Mouse (Mus musculus) stomach, embryonic 14.5 days (tissue): Measurements from ENCODE around the gene Naif1. TPM values are rescaled to one million over a fixed set of nuclear protein-coding genes. Genes with fewer than 3 reads are reported as not detected.

Source experiments
- ATAC-seq: fragments of 200-750 bp; cut with Nextera tagmentation; 2 replicates; pipeline ENCODE4 v1.8.0; 2017; ENCODE audit warnings: low read depth, moderate TSS enrichment; ENCODE audit not compliant: insufficient number of reproducible peaks, insufficient read depth, low FRiP score
- H3K27ac ChIP-seq: fragments of 300-500 bp; sonication (generic); 2 replicates; pipeline ENCODE4 v1.5.1; 2014; ENCODE audit warnings: mild to moderate bottlenecking, low read length, moderate library complexity, mixed read lengths
- H3K27me3 ChIP-seq: fragments of 300-500 bp; sonication (generic); 2 replicates; pipeline ENCODE4 v1.6.1; 2014; ENCODE audit warnings: low read length, control low read depth, mixed read lengths; ENCODE audit not compliant: control insufficient read depth, insufficient read depth
- H3K36me3 ChIP-seq: fragments of 300-500 bp; sonication (generic); 2 replicates; pipeline ENCODE4 v1.6.1; 2014; ENCODE audit warnings: mild to moderate bottlenecking, control low read depth, low read length, moderate library complexity, mixed read lengths; ENCODE audit not compliant: control insufficient read depth, insufficient read depth
- H3K4me1 ChIP-seq: fragments of 300-500 bp; sonication (generic); 2 replicates; pipeline ENCODE4 v1.6.1; 2014; ENCODE audit warnings: low read length, control low read depth, mixed read lengths; ENCODE audit not compliant: control insufficient read depth, insufficient read depth
- H3K4me2 ChIP-seq: fragments of 300-500 bp; sonication (generic); replicated peaks from 2 replicates; pipeline ENCODE4 v1.6.1; 2014; ENCODE audit warnings: low read depth, low read length, control low read depth
- H3K4me3 ChIP-seq: fragments of 300-500 bp; sonication (generic); 2 replicates; pipeline ENCODE4 v1.5.1; 2014; ENCODE audit warnings: low read depth, low read length, control low read depth
- H3K9ac ChIP-seq: fragments of 300-500 bp; sonication (generic); replicated peaks from 2 replicates; pipeline ENCODE4 v1.6.1; 2014; ENCODE audit warnings: low read depth, mild to moderate bottlenecking, control low read depth, low read length, moderate library complexity, mixed read lengths
- H3K9me3 ChIP-seq: fragments of 300-500 bp; sonication (generic); 2 replicates; pipeline ENCODE4 v1.6.1; 2016; ENCODE audit warnings: low read depth, low read length, control low read depth; ENCODE audit not compliant: control insufficient read depth
- WGBS: fragments of 180-500 bp; shearing (Covaris S2); extraction: QIAGEN DNeasy Blood & Tissue Kit; methylation state at CpG from one replicate; pipeline ENCODE4 v1.1.7; 2014; 5-methylcytosine and 5-hydroxymethylcytosine counted together
- polyA plus RNA-seq: library from polyadenylated mRNA; unstranded; fragments of >200 nt; fragmentation: Nextera tagmentation; extraction: Ambion mirVana; gene quantifications from 2 replicates; pipeline ENCODE4 v1.2.1, GENCODE M21; 2014

The Naif1 gene
- polyA plus RNA-seq, 1 experiment from 2014 or later, result 5.6 TPM

DNA sequence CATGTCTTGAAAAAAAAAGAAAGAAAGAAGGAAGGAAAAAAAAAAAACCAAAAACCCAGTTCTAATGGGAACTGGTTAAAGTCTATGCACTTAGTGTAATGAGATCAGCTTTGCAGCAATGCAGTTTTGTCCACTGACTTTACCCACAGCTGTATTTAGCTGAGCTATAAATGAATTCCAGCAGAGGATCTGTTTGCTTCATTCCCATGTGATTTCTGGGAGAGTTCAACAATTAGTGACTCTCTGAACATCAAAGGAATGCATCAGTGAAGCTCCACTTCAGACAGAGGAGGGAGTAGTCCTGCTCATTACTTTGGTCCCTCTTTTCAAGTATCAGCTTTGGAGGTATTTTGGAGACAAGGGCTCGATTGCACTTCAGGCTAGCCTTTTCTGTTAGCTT, 4.7 kb upstream of the Naif1 start:
- 74% methylated on average over 1 of the region's 1 CpGs for WGBS
- Histone ChIP-seq H3K27ac (no peak overlapping the region), H3K9ac (no peak overlapping the region), H3K9me3 (no peaks in the 10 kb centered on the region), H3K4me1 (peaks cover 8% of the 10 kb centered on the region), H3K4me3 (no peak overlapping the region), H3K4me2 (no peak overlapping the region), H3K36me3 (no peaks in the 10 kb centered on the region), H3K27me3 (no peaks in the 10 kb centered on the region)
- no peak for ATAC-seq

DNA sequence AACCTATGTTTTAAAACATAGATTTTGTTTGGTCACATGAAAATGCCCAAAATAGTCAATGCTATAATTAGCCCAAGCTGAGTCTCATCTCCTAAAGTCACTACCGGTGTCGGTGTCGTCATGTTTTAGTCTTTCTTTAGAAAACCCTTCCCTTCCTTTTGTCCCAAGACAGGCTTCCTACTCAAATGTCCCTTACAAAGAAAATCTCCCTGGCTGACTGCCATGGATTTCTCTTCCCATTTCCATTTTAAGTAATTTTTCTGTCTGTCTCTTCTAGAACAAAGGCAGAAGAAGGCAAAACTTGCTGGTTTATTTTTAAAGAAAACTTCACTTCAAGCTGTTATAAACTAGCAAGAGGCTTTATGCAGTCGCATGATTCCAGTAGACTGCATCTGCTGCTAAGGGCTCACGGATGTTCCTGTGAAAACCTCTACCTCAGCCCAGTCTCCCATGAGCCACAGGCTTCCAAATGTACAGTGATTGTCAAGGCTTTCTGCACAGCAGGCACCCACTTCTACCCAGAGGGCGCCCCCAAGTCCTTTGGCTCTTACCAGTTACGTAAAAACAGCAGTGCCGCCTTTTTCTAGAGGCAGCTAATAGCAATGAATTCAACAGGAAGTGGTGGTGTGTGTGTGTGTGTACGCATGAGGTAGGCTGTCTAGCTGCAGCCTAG, 2.9 kb upstream of the Naif1 start:
- H3K9ac ChIP-seq, result no peak overlapping the region
- H3K27me3 ChIP-seq, result no peaks in the 10 kb centered on the region
- H3K4me2 ChIP-seq, result peak overlapping the region; percentile 14; the same call in 1 of the 2 replicates
- ATAC-seq, result no peak
- no peaks in the 10 kb centered on the region for H3K9me3 ChIP-seq
- WGBS, result 49% methylated on average over 9 of the region's 9 CpGs
- no peak overlapping the region for H3K4me3 ChIP-seq
- peaks cover 10% of the 10 kb centered on the region for H3K4me1 ChIP-seq
- peak overlapping the region; percentile 86 for H3K27ac ChIP-seq
- no peaks in the 10 kb centered on the region for H3K36me3 ChIP-seq

GRCm38 (mm10) chr2:32448480-32448879, 1.8 kb upstream of the Naif1 start:
- no peaks in the 10 kb centered on the region for H3K36me3 ChIP-seq
- H3K27me3 ChIP-seq, result no peaks in the 10 kb centered on the region
- H3K4me3 ChIP-seq, result no peak overlapping the region
- peak overlapping the region; percentile 45; the same call in 1 of the 2 replicates for H3K27ac ChIP-seq
- no peak overlapping the region for H3K9ac ChIP-seq
- peaks cover 15% of the 10 kb centered on the region for H3K4me1 ChIP-seq
- H3K4me2 ChIP-seq, result no peak overlapping the region
- H3K9me3 ChIP-seq, result no peaks in the 10 kb centered on the region
- 73% methylated on average over 1 of the region's 1 CpGs for WGBS
- no peak for ATAC-seq

DNA sequence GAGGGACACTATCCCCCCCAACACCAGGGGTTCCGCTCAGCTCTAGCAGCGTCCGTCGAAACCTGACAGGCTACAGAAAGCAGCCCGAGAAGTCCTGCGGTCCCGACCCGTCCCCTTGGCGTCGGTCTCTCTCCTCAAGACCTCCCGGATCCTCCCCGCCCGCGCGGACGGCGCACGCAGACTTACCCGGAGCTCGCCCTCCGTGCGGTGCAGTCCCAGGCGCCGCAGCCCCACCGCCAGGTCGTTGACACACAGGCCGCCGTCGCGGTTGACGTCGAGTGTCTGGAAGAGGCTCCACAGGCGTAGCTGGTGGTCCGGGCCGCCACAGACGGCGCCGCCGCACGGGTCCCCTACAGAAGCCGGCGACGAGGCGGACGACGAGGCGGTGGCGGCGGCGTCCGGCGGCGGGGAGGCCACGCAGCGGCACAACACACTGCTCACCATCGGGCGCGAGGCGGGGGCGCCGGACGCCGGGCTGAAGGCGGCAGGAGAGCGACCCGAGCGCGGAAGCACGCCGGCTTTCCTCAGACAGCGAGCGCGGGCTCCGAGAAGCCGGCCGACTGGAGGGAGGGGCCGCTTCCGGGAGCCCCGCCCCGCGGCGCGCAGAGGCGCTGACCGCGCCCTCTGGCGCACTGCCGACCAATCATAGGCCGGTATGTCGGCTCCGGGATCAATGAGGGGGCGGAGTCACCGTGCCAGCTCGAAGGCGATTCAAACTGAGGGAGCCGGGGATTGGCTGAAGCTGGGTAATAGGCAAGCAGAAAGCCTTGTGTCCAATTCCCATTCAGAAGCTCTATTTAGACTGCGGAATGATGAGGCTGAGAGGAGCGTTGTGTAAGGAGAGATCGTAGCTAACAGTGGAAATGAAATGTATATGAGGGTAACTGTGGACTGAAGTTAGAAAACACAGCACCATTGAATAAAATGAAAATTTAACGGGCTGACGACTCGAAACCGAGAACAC, 906 bp downstream of the Naif1 start, which contains the start of gene Slc25a25:
Gene Slc25a25, minus strand, starts transcription at position 565 of the 964 bp plus-strand sequence.
- ATAC-seq, result peak; percentile 86
- peaks cover 20% of the 10 kb centered on the region for H3K4me1 ChIP-seq

GRCm38 (mm10) chr2:32451870-32452372, 1.7 kb downstream of the Naif1 start:
- H3K4me1 ChIP-seq, result peaks cover 20% of the 10 kb centered on the region
- 0% methylated on average over 25 of the region's 25 CpGs for WGBS
- peaks cover 3% of the 10 kb centered on the region; the same call in 1 of the 2 replicates for H3K36me3 ChIP-seq
- peak; percentile 95 for ATAC-seq
- peak overlapping the region; percentile 82 for H3K4me3 ChIP-seq
- peak overlapping the region; percentile 86 for H3K4me2 ChIP-seq
- H3K27ac ChIP-seq, result peak overlapping the region; percentile 96
- no peak overlapping the region for H3K9ac ChIP-seq
- no peaks in the 10 kb centered on the region for H3K9me3 ChIP-seq
- no peaks in the 10 kb centered on the region for H3K27me3 ChIP-seq

More for the DNA sequence above, 906 bp downstream of the Naif1 start, which contains the start of gene Slc25a25:
- H3K9me3 ChIP-seq, result no peaks in the 10 kb centered on the region
- under 1% methylated on average over 103 of the region's 103 CpGs for WGBS
- H3K27me3 ChIP-seq, result no peaks in the 10 kb centered on the region
- peak within 1 kb of the TSS; percentile 76 for H3K9ac ChIP-seq
- peak within 1 kb of the TSS; percentile 96 for H3K27ac ChIP-seq
- H3K4me3 ChIP-seq, result peak within 1 kb of the TSS; percentile 82
- peaks cover 3% of the 10 kb centered on the region; the same call in 1 of the 2 replicates for H3K36me3 ChIP-seq
- peak within 1 kb of the TSS; percentile 86 for H3K4me2 ChIP-seq

DNA sequence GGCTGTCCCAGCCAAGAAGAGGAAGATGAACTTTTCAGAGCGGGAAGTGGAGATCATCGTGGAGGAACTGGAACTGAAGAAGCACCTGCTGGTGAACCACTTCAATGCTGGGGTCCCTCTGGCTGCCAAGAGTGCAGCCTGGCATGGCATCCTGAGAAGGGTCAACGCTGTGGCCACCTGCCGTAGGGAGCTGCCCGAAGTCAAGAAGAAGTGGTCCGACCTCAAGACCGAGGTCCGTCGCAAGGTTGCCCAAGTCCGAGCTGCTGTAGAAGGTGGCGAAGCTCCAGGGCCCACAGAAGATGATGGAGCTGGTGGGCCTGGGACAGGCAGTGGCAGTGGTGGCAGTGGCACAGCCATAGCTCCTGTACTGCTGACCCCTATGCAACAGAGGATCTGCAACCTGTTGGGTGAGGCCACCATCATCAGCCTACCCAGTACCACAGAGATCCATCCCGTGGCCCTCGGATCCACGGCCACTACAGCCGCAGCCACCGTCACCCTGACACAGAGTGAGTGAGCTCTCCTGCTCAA, 2.2 kb downstream of the Naif1 start:
- no peak for ATAC-seq
- Histone ChIP-seq H3K4me2 (peak overlapping the region; percentile 40), H3K4me3 (peak overlapping the region; percentile 21; the same call in 1 of the 2 replicates), H3K9ac (no peak overlapping the region), H3K27me3 (no peaks in the 10 kb centered on the region), H3K27ac (peak overlapping the region; percentile 70), H3K36me3 (peaks cover 3% of the 10 kb centered on the region; the same call in 1 of the 2 replicates), H3K4me1 (peaks cover 16% of the 10 kb centered on the region), H3K9me3 (no peaks in the 10 kb centered on the region)
- 89% methylated on average over 16 of the region's 16 CpGs for WGBS

- no peaks in the 10 kb centered on the region for H3K27me3 ChIP-seq
- no peak overlapping the region for H3K9ac ChIP-seq
- H3K27ac ChIP-seq, result no peak overlapping the region
- WGBS, result 59% methylated on average over 5 of the region's 5 CpGs
- H3K4me1 ChIP-seq, result peaks cover 14% of the 10 kb centered on the region; the same call in 1 of the 2 replicates
- peaks cover 3% of the 10 kb centered on the region; the same call in 1 of the 2 replicates for H3K36me3 ChIP-seq
- no peaks in the 10 kb centered on the region for H3K9me3 ChIP-seq
- no peak overlapping the region for H3K4me3 ChIP-seq
- H3K4me2 ChIP-seq, result no peak overlapping the region
- ATAC-seq, result no peak
Observed at GRCm38 (mm10) chr2:32453641-32454303, 3.5 kb downstream of the Naif1 start.
